Mouse (Mus musculus): ENCODE data around the gene Agtr2.
"Not testable (repeated sequence)": the region's sequence is repeated elsewhere in the genome, so short reads cannot be mapped to it uniquely, and the experiment has no call there.

Gene Agtr2

DNA sequence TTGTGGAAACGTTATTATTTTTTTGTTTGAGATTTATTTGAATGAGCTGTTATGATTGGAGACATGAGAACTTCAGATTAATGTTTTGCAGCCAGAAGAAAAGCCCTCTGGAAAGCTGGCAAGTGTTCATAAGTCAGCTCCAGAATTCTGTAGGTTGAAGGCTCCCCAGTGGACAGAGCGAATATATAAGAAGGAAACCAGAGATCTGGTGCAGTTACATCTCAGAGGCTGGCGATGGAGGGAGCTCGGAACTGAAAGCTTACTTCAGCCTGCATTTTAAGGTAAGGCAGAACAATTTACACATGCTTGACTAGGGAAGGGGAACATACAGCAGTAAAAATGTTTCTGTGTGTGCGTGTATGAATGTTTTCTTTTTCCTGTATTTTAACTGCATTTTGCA is at the start of gene Agtr2:
Gene Agtr2 (plus strand): TSS at position 131 of the 400 bp plus-strand sequence.
- no peak for DNase-seq (ENCODE audit: low read depth, low spot score)

DNA sequence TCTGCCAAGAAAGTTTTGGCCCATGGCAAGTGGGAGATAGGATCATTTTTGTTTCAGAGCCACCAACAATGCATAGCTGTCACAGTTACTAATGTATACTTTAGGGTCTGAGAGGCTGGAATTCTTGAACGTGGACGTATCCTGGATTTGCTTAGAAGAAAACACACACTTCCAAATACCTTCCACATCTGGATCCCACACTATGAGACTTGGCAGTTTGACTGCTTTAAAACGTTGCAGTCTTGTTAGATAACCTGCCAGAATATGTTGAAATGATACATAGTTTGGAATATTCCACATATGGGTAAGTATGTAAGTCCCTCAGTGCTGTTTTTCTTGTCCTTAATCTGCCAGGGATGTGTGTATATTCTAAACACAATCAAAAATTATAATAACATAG is 31.8 kb upstream of the Agtr2 start:
- DNase-seq (ENCODE audit: low read depth, low spot score) = no peak

DNA sequence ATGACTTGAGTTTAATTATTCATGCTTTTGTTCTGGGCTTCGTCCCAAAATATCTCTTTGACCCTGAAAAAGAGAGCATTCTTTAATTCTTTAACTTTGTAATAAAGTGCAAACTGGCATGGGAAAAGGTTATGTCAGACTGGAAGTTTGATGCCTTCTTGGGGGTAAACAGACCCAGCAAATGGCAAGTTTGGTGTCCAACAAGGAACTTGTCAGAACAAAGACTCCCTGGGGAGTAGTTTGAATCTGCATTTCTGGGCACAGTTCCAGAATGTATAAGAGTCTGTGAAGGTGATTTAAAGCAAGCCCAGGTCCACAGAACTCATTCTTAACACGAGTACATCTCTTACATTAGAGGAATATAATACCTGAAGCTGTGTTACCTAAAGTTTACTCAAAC is 3.8 kb downstream of the Agtr2 start:
- peak; percentile 2 for DNase-seq (ENCODE audit: low read depth, low spot score)

DNA sequence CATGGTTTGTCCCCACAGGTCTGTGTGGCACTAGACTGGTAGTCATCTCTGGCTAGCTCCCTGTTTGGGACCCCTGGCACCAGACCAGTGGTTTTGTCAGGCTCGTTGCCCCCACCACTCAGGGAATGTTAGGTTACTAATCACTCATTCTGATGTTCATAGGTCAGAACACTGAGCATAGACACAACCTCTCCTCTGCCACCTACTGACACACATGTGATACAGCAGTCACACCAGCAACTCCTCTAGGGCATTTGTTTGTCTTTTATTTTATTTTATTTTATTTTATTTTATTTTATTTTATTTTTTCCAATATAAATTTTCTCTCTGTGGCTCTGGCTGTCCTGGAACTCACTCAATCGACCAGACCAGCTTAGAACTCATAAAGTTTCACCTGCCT is 15.9 kb downstream of the Agtr2 start:
- DNase-seq (ENCODE audit: low read depth, low spot score) = peak; percentile 3

GRCm38 (mm10) chrX:21507333-21507732 is 23.0 kb downstream of the Agtr2 start:
- not testable (repeated sequence) for DNase-seq (ENCODE audit: low read depth, low spot score)

GRCm38 (mm10) chrX:21522590-21522989 is 38.2 kb downstream of the Agtr2 start:
- DNase-seq (ENCODE audit: low read depth, low spot score) = no peak
